In genomic region chr7:66954723-66955122, GRCm38 (mm10) we compare ENCODE assay signal across 14 mouse cellular contexts.
A peak's percentile ranks its signal among the peaks of the same experiment; 100 is the strongest.
DNase-seq lines count a peak whose midpoint lies in the region; ATAC-seq and TF ChIP-seq lines count a peak whose summit lies in the region.
"Had no signal": no experiment of that assay in that cellular context is flagged by ENCODE, and none has a peak within 500 bp of the region (broad histone marks: within the 10 kb centered on the region; RNA-seq: fewer than 3 reads in every experiment).

No protein-coding gene starts in this region.

- H3K4me1 ChIP-seq in intestine, embryonic 14.5 days (replicated peaks; ENCODE audit: control insufficient read depth, insufficient read depth, low read length) = peaks cover 33% of the 10 kb centered on the region
- H3K4me1 ChIP-seq in intestine, postnatal 0 days (replicated peaks; ENCODE audit: control insufficient read depth, insufficient read depth, low read length) = no peaks in the 10 kb centered on the region
- peaks cover 37% of the 10 kb centered on the region for H3K4me1 ChIP-seq in limb, embryonic 12.5 days (replicated peaks)
- H3K4me1 ChIP-seq: liver, embryonic 13.5 days had no signal

- no peaks in the 10 kb centered on the region for H3K9me3 ChIP-seq in intestine, embryonic 14.5 days (ENCODE audit: control insufficient read depth, low read length)
- no peaks in the 10 kb centered on the region for H3K9me3 ChIP-seq in intestine, postnatal 0 days (ENCODE audit: control insufficient read depth)
- H3K9me3 ChIP-seq in limb, embryonic 12.5 days = no peaks in the 10 kb centered on the region
- H3K9me3 ChIP-seq: liver, embryonic 13.5 days had no signal

- ATAC-seq in intestine, embryonic 14.5 days (replicated peaks; ENCODE audit: low FRiP score, low TSS enrichment, low read depth) = no peak; the same call in 1 of the 2 replicates
- no peak for ATAC-seq in intestine, postnatal 0 days
- no peak for ATAC-seq in limb, embryonic 12.5 days (ENCODE audit: insufficient number of reproducible peaks, insufficient read depth, low FRiP score, low TSS enrichment, low read depth)
- ATAC-seq: Patski had no signal

- no peaks in the 10 kb centered on the region for H3K36me3 ChIP-seq in intestine, embryonic 14.5 days (ENCODE audit: control insufficient read depth, insufficient read depth, low read length)
- no peaks in the 10 kb centered on the region; the same call in 1 of the 2 replicates for H3K36me3 ChIP-seq in intestine, postnatal 0 days (ENCODE audit: control insufficient read depth, insufficient read depth)
- no peaks in the 10 kb centered on the region for H3K36me3 ChIP-seq in limb, embryonic 12.5 days
- H3K36me3 ChIP-seq: liver, embryonic 13.5 days had no signal

- peak; percentile 1 for DNase-seq in gastrocnemius, postnatal 10 days
- DNase-seq in gastrocnemius, postnatal 25 days = no peak
- DNase-seq in intestine, embryonic 14.5 days (ENCODE audit: low spot score) = no peak
- DNase-seq in c-Kit-positive CD71-negative TER-119-negative erythroid progenitor cells, embryonic 14.5 days (ENCODE audit: low read depth) = peak; percentile 2
- no peak for DNase-seq in left cerebral cortex, adult 8-10 months (ENCODE audit: low spot score in 2 of 2)
- DNase-seq in B cell, adult 2 months = no peak
- DNase-seq: cerebellum, adult 18-20 months; gastrocnemius, postnatal 36 days; liver, embryonic 13.5 days; right cerebral cortex, postnatal 14 days had no signal

- no peak overlapping the region for H3K9ac ChIP-seq in intestine, embryonic 14.5 days (ENCODE audit: low read length)
- H3K9ac ChIP-seq in intestine, postnatal 0 days (ENCODE audit: low read depth, low read length) = no peak overlapping the region
- H3K9ac ChIP-seq in limb, embryonic 12.5 days (replicated peaks) = no peak overlapping the region
- H3K9ac ChIP-seq: liver, embryonic 13.5 days had no signal

- H3K27ac ChIP-seq in intestine, embryonic 14.5 days (ENCODE audit: low read depth) = peak overlapping the region; percentile 69
- no peak overlapping the region for H3K27ac ChIP-seq in intestine, postnatal 0 days (ENCODE audit: low read depth, low read length)
- H3K27ac ChIP-seq in limb, embryonic 12.5 days = peak overlapping the region; percentile 88
- H3K27ac ChIP-seq: liver, embryonic 13.5 days had no signal

- H3K27me3 ChIP-seq in intestine, embryonic 14.5 days (replicated peaks; ENCODE audit: control insufficient read depth, insufficient read depth, low read length) = no peaks in the 10 kb centered on the region
- no peaks in the 10 kb centered on the region for H3K27me3 ChIP-seq in intestine, postnatal 0 days (replicated peaks; ENCODE audit: control insufficient read depth, insufficient read depth, low read length)
- no peaks in the 10 kb centered on the region for H3K27me3 ChIP-seq in limb, embryonic 12.5 days
- H3K27me3 ChIP-seq: liver, embryonic 13.5 days; Patski had no signal

- WGBS in intestine, embryonic 14.5 days = 77% methylated on average over 5 of the region's 5 CpGs
- WGBS in intestine, postnatal 0 days = 75% methylated on average over 5 of the region's 5 CpGs
- 81% methylated on average over 5 of the region's 5 CpGs for WGBS in limb, embryonic 12.5 days

- TF ChIP-seq CTCF in intestine, postnatal 0 days (IDR thresholded peaks at IDR 0.05; ENCODE audit: low read depth) = no peak

- no peak overlapping the region for H3K4me3 ChIP-seq in intestine, embryonic 14.5 days (ENCODE audit: low read depth, low read length)
- no peak overlapping the region for H3K4me3 ChIP-seq in intestine, postnatal 0 days (ENCODE audit: low read depth, low read length)
- H3K4me3 ChIP-seq in limb, embryonic 12.5 days (replicated peaks) = no peak overlapping the region
- H3K4me3 ChIP-seq: liver, embryonic 13.5 days had no signal

- no peak overlapping the region for H3K4me2 ChIP-seq in intestine, embryonic 14.5 days (ENCODE audit: low read length)
- no peak overlapping the region for H3K4me2 ChIP-seq in intestine, postnatal 0 days (replicated peaks; ENCODE audit: low read depth)
- H3K4me2 ChIP-seq in limb, embryonic 12.5 days = no peak overlapping the region
- H3K4me2 ChIP-seq: liver, embryonic 13.5 days; midbrain, embryonic 11.5 days had no signal

Comparison
In these comparisons a context has a peak if more than half of its experiments do, and no peak if none do; other contexts are left out.
1. DNase-seq: peak in gastrocnemius, postnatal 10 days (single experiment) and c-Kit-positive CD71-negative TER-119-negative erythroid progenitor cells, embryonic 14.5 days (single experiment); none in gastrocnemius, postnatal 25 days (single experiment), intestine, embryonic 14.5 days (single experiment), left cerebral cortex, adult 8-10 months (0 of 2) and B cell, adult 2 months (0 of 2).